Mouse (Mus musculus) G1E (cell line): ENCODE measurements around the gene Ccdc159. TPM values are rescaled to one million over a fixed set of nuclear protein-coding genes. Genes with fewer than 3 reads are reported as not detected.

ENCODE experiments used
- ATAC-seq: 2 replicates; pipeline ENCODE4 v1.8.0; 2016; ENCODE audit warnings: mild to moderate bottlenecking; ENCODE audit not compliant: insufficient number of reproducible peaks, poor library complexity, low FRiP score, severe bottlenecking; ENCODE audit errors: extremely low read depth
- DNase-seq: peaks from one replicate; pipeline ENCODE4 v3.0.0; 2012; ENCODE audit warnings: low spot score
- H3K27me3 ChIP-seq: 2 replicates; pipeline ENCODE4 v1.6.1; 2012; ENCODE audit warnings: mild to moderate bottlenecking, low read length, inconsistent platforms; ENCODE audit not compliant: insufficient read depth
- H3K36me3 ChIP-seq: replicated peaks from 2 replicates; pipeline ENCODE3; 2012; ENCODE audit warnings: mild to moderate bottlenecking, inconsistent platforms
- H3K4me1 ChIP-seq: 2 replicates; pipeline ENCODE4 v1.6.1; 2012; ENCODE audit warnings: low read depth, low read length, inconsistent platforms, mixed read lengths; ENCODE audit not compliant: insufficient read depth
- H3K4me3 ChIP-seq: 2 replicates; pipeline ENCODE4 v1.5.1; 2012; ENCODE audit warnings: low read depth, mild to moderate bottlenecking, inconsistent platforms, low read length, moderate library complexity, mixed read lengths
- H3K9me3 ChIP-seq: replicated peaks from 2 replicates; pipeline ENCODE4 v1.6.1; 2012; ENCODE audit warnings: inconsistent platforms
- CTCF ChIP-seq: IDR thresholded peaks from 2 replicates; pipeline ENCODE4 v1.5.1; 2012; ENCODE audit warnings: low read depth, low read length, inconsistent platforms, mixed read lengths
- GATA1 ChIP-seq: IDR thresholded peaks from 2 replicates; pipeline ENCODE4 v1.6.1; 2012; ENCODE audit warnings: borderline replicate concordance, low read length, inconsistent platforms, mixed read lengths
- GATA2 ChIP-seq: IDR thresholded peaks from 2 replicates; pipeline ENCODE4 v1.6.1; 2012; ENCODE audit warnings: low read depth, low read length, inconsistent platforms, borderline replicate concordance
- POLR2AphosphoS5 ChIP-seq: IDR thresholded peaks from 2 replicates; pipeline ENCODE4 v1.6.1; 2012; ENCODE audit warnings: low read depth, low read length, inconsistent platforms; ENCODE audit not compliant: insufficient replicate concordance
- TAL1 ChIP-seq: conservative IDR thresholded peaks from 2 replicates; pipeline ENCODE4 v1.6.1; 2012; ENCODE audit warnings: low read depth, low read length, inconsistent platforms, mixed read lengths
- polyA plus RNA-seq: library from polyadenylated mRNA; stranded (reverse); fragments of >175 nt; gene quantifications from 2 replicates; pipeline ENCODE4 v1.2.3, GENCODE M21; 2012
- total RNA-seq, 2 experiments: library from RNA; stranded (forward) in 1 of 2; stranded (reverse) in 1 of 2; fragments of 200-1000 nt in 1 of 2; fragments of >200 nt in 1 of 2; fragmentation: Nextera tagmentation in 1 of 2; gene quantifications; 2 replicates each; pipeline ENCODE4 v1.2.3; 2014 to 2017

Gene Ccdc159
- total and polyA plus RNA-seq, 3 experiments: 0.21 to 3.8 (median 0.98) TPM

- Histone ChIP-seq H3K4me3 (no peak overlapping the region), H3K9me3 (peaks cover 5% of the 10 kb centered on the region), H3K36me3 (peaks cover 2% of the 10 kb centered on the region), H3K27me3 (peaks cover 11% of the 10 kb centered on the region), H3K4me1 (peaks cover 18% of the 10 kb centered on the region)
- DNase-seq: no peak
- no peak for ATAC-seq
- no peak for TF ChIP-seq TAL1
- no peak for TF ChIP-seq POLR2AphosphoS5
- TF ChIP-seq CTCF: no peak
- no peak for TF ChIP-seq GATA1
- TF ChIP-seq GATA2: no peak
These were observed 21.5 kb downstream of the Ccdc159 start for GRCm38 (mm10) chr9:21948790-21949189.

GRCm38 (mm10) chr9:21950322-21950721 is 23.1 kb downstream of the Ccdc159 start:
- ATAC-seq: no peak
- TF ChIP-seq GATA2: no peak
- TF ChIP-seq POLR2AphosphoS5: no peak
- TF ChIP-seq GATA1: no peak
- TF ChIP-seq TAL1: no peak
- TF ChIP-seq CTCF: no peak
- H3K4me1 ChIP-seq: peaks cover 21% of the 10 kb centered on the region
- no peaks in the 10 kb centered on the region for H3K9me3 ChIP-seq
- peaks cover 8% of the 10 kb centered on the region for H3K27me3 ChIP-seq
- H3K4me3 ChIP-seq: no peak overlapping the region
- peaks cover 2% of the 10 kb centered on the region for H3K36me3 ChIP-seq
- DNase-seq: peak; percentile 48

GRCm38 (mm10) chr9:21951977-21952376 is 24.7 kb downstream of the Ccdc159 start:
- Histone ChIP-seq H3K4me3 (no peak overlapping the region), H3K27me3 (peaks cover 6% of the 10 kb centered on the region), H3K9me3 (no peaks in the 10 kb centered on the region), H3K36me3 (peaks cover 5% of the 10 kb centered on the region), H3K4me1 (peaks cover 26% of the 10 kb centered on the region)
- no peak for ATAC-seq
- TF ChIP-seq GATA2: no peak
- no peak for TF ChIP-seq POLR2AphosphoS5
- TF ChIP-seq CTCF: no peak
- TF ChIP-seq TAL1: no peak
- TF ChIP-seq GATA1: no peak
- no peak for DNase-seq

- no peak for DNase-seq
- TF ChIP-seq GATA1 (no peak), CTCF (no peak), GATA2 (no peak)
- Histone ChIP-seq H3K27me3 (no peaks in the 10 kb centered on the region), H3K36me3 (peaks cover 19% of the 10 kb centered on the region), H3K4me1 (peaks cover 30% of the 10 kb centered on the region), H3K9me3 (no peaks in the 10 kb centered on the region), H3K4me3 (no peak overlapping the region)
- ATAC-seq: no peak
These were observed 26.3 kb downstream of the Ccdc159 start for GRCm38 (mm10) chr9:21953600-21953999.

GRCm38 (mm10) chr9:21954635-21955034 is 27.4 kb downstream of the Ccdc159 start:
- DNase-seq: no peak
- no peak overlapping the region; the same call in 1 of the 2 replicates for H3K4me3 ChIP-seq
- no peak for TF ChIP-seq GATA1
- TF ChIP-seq POLR2AphosphoS5: no peak
- no peak for TF ChIP-seq TAL1
- TF ChIP-seq CTCF: no peak
- no peak for TF ChIP-seq GATA2

GRCm38 (mm10) chr9:21955225-21955569 is 27.9 kb downstream of the Ccdc159 start:
- no peak for DNase-seq
- Histone ChIP-seq H3K36me3 (peaks cover 35% of the 10 kb centered on the region), H3K27me3 (no peaks in the 10 kb centered on the region), H3K9me3 (no peaks in the 10 kb centered on the region), H3K4me3 (peak overlapping the region; percentile 75), H3K4me1 (peaks cover 46% of the 10 kb centered on the region)
- peak; percentile 29 for ATAC-seq
- TF ChIP-seq CTCF: no peak
- no peak for TF ChIP-seq POLR2AphosphoS5
- no peak for TF ChIP-seq TAL1
- no peak for TF ChIP-seq GATA1
- TF ChIP-seq GATA2: no peak

More at GRCm38 (mm10) chr9:21954635-21955034, 27.4 kb downstream of the Ccdc159 start:
- no peak for ATAC-seq
- peaks cover 30% of the 10 kb centered on the region for H3K36me3 ChIP-seq
- H3K27me3 ChIP-seq: no peaks in the 10 kb centered on the region
- H3K4me1 ChIP-seq: peaks cover 41% of the 10 kb centered on the region
- H3K9me3 ChIP-seq: no peaks in the 10 kb centered on the region
